Mouse (Mus musculus) liver, embryonic 14.5 days (tissue): ENCODE data around the gene Rnf208.

Experiments
- CTCF ChIP-seq: IDR thresholded peaks from 2 replicates; pipeline ENCODE4 v1.5.1; 2016; ENCODE audit warnings: antibody characterized with exemption, low read depth, control low read depth
- EP300 ChIP-seq: IDR thresholded peaks from 2 replicates; pipeline ENCODE4 v1.6.1; 2016; ENCODE audit warnings: antibody characterized with exemption, low read depth

DNA sequence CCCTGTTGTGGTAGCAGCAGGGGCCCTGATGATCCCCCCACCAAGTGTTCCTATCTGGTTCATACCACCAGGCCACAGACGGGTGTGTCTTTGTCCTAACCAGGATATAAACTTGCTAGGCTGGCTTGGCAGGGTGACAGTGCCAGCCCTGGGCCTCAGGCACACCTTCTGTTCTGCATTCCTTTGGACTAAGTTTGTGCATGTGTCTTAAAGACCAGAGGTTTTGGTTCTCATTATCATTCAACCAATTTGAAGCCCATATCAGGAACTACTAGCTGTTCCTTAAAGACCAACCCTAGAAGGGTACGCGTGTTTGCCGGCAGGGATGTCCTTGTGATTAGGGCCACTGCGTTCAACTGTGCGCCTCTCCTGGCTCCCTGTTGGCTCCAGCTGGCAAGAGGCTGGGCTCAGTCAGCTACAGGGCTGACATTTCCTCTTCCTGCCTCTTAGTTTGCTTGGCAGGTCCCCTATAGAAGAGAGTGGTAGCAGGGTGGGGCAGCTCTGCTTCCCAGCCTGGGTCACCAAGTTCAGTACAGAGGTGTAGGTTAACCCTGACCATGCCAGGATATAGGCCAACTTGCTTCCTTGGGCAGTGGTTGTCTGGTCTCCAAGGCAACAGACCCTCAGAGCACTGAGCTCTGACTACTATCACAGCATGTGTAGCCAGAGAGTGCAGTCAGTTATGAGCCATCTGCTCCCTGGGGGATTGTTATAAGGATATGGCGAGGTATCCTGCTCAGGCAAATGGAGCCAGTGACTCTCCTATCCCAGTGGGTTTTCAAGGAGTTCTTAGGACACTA lies 45.0 kb downstream of the Rnf208 start:
- TF ChIP-seq CTCF (no peak), EP300 (no peak)
